Mouse (Mus musculus) liver, adult 2 months (tissue): Measurements from ENCODE around the gene Rubcn.

ENCODE experiments used
- CTCF ChIP-seq: fragments of 200-500 bp; IDR thresholded peaks from 2 replicates; pipeline ENCODE4 v1.5.1; 2011; ENCODE audit warnings: low read depth, low read length, control low read depth
- POLR2A ChIP-seq: fragments of 200-500 bp; IDR thresholded peaks from 2 replicates; pipeline ENCODE4 v1.6.1; 2011; ENCODE audit warnings: low read length, control low read depth; ENCODE audit not compliant: insufficient read depth; ENCODE audit errors: extremely low read depth

DNA sequence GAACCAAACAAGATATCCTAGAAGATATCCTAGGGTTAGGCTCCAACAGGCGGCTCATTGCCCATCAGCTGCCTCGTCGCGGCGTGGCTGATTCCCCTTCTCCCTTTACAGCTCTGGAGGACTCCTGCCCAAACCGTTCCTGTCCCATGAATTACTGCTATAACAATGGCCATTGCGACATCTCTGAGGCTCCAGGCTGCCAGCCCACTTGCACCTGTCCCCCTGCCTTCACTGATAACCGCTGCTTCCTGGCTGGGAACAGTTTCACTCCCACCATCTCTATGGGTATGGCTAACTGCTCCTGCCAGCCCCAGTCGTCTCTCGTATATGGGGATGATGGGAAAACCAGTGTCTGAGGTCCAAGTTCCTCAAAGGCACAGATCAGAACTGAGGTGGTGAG lies 100.9 kb downstream of the Rubcn start:
- TF ChIP-seq CTCF: no peak
- no peak for TF ChIP-seq POLR2A
